In the genomic region with DNA sequence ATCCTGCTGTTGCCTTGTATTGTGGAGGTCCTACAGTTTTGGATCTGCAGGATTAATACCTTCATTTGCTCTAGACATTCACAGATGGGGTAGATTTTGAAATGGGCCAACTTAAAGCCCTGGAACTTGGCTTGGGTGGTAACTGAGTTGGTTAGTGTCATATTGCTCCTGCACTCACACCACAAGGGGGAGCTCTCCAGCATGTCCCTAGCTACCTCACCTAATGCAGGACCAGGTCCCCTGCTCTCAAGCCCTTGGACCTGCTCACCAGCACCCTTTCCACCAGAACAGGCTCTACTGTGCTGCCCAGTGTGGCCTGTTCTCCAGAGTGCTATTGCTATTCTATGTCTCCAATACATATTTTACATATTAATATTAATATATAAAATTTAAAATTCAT, we compare ENCODE assay signal across 20 mouse cellular contexts.
DNase-seq lines count a peak whose midpoint lies in the region; ATAC-seq and TF ChIP-seq lines count a peak whose summit lies in the region.
"Had no signal": no experiment of that assay in that cellular context is flagged by ENCODE, and none has a peak within 500 bp of the region (broad histone marks: within the 10 kb centered on the region; RNA-seq: fewer than 3 reads in every experiment).

No protein-coding gene starts in this region.

- no peak overlapping the region for H3K4me3 ChIP-seq in cerebellum, adult 2 months (replicated peaks; ENCODE audit: insufficient read depth, low read depth, low read length)
- no peak overlapping the region for H3K4me3 ChIP-seq in layer of hippocampus, adult 2 months
- H3K4me3 ChIP-seq in ES-E14 (ENCODE audit: insufficient read depth in 1 of 2, low read depth in 1 of 2, low read length in 2 of 2, poor library complexity in 1 of 2, severe bottlenecking in 1 of 2), result no peak overlapping the region
- no peak overlapping the region for H3K4me3 ChIP-seq in embryonic facial prominence, embryonic 10.5 days
- H3K4me3 ChIP-seq: liver, embryonic 15.5 days had no signal

- H3K4me1 ChIP-seq in cerebellum, adult 2 months (ENCODE audit: control insufficient read depth, insufficient read depth, low read length), result no peaks in the 10 kb centered on the region
- no peaks in the 10 kb centered on the region for H3K4me1 ChIP-seq in ES-E14 (ENCODE audit: control insufficient read depth in 2 of 2, insufficient read depth in 2 of 2, low read length in 2 of 2, poor library complexity in 1 of 2)
- H3K4me1 ChIP-seq in embryonic facial prominence, embryonic 10.5 days, result no peaks in the 10 kb centered on the region
- H3K4me1 ChIP-seq: liver, embryonic 15.5 days had no signal

- TF ChIP-seq CTCF in cerebellum, adult 2 months (IDR thresholded peaks at IDR 0.05; ENCODE audit: borderline replicate concordance, insufficient read depth, low read depth, low read length), result peak; percentile 16; the same call in 1 of the 2 replicates
- peak; percentile 53 for TF ChIP-seq CTCF in layer of hippocampus, adult 2 months (conservative IDR thresholded peaks at IDR 0.05)

- in situ Hi-C loops in ES-E14 (cut with MboI; ENCODE audit: low sequenced_read_pairs in 2 of 2, unreplicated experiment in 2 of 2), result no loop called here

- H3K36me3 ChIP-seq in ES-E14 (ENCODE audit: control insufficient read depth, insufficient read depth, low read length, poor library complexity, severe bottlenecking), result no peaks in the 10 kb centered on the region
- no peaks in the 10 kb centered on the region for H3K36me3 ChIP-seq in embryonic facial prominence, embryonic 10.5 days (replicated peaks)
- H3K36me3 ChIP-seq: liver, embryonic 15.5 days had no signal

- H3K9me3 ChIP-seq in ES-E14 (ENCODE audit: control insufficient read depth, insufficient read depth, low read depth, low read length), result no peaks in the 10 kb centered on the region
- H3K9me3 ChIP-seq in embryonic facial prominence, embryonic 10.5 days, result no peaks in the 10 kb centered on the region
- H3K9me3 ChIP-seq: liver, embryonic 15.5 days had no signal

- TF ChIP-seq POLR2A in cerebellum, adult 2 months (IDR thresholded peaks at IDR 0.05; ENCODE audit: borderline replicate concordance, insufficient read depth, low read length), result no peak

- ATAC-seq in cerebellum, adult (ENCODE audit: insufficient number of reproducible peaks, low FRiP score, low TSS enrichment), result no peak
- ATAC-seq: inflammation-experienced regulatory T-cells, adult 6 months; midbrain, embryonic 16.5 days had no signal

- no peak overlapping the region for H3K27ac ChIP-seq in cerebellum, adult 2 months (ENCODE audit: insufficient read depth, low read length)
- no peak overlapping the region for H3K27ac ChIP-seq in layer of hippocampus, adult 2 months
- no peak overlapping the region for H3K27ac ChIP-seq in ES-E14 (ENCODE audit: insufficient read depth, low read depth, low read length, poor library complexity, severe bottlenecking)
- H3K27ac ChIP-seq in embryonic facial prominence, embryonic 10.5 days (replicated peaks), result no peak overlapping the region
- H3K27ac ChIP-seq: kidney, postnatal 0 days; liver, embryonic 15.5 days; macrophage had no signal

- H3K27me3 ChIP-seq in cerebellum, adult 2 months (ENCODE audit: control insufficient read depth, insufficient read depth, low read length), result no peaks in the 10 kb centered on the region
- no peaks in the 10 kb centered on the region for H3K27me3 ChIP-seq in embryonic facial prominence, embryonic 10.5 days (replicated peaks; ENCODE audit: low read depth, poor library complexity, severe bottlenecking)
- H3K27me3 ChIP-seq: liver, embryonic 15.5 days had no signal

- no peak for DNase-seq in cerebellum, adult 2 months
- no peak for DNase-seq in layer of hippocampus, adult 2 months (ENCODE audit: low spot score in 2 of 2)
- DNase-seq in layer of hippocampus, postnatal 36 days, result no peak
- peak; percentile 7 for DNase-seq in ES-E14 (ENCODE audit: low read depth, low spot score)
- DNase-seq in embryonic facial prominence, embryonic 10.5 days (ENCODE audit: low spot score), result peak; percentile 10
- DNase-seq in urinary bladder, postnatal 36 days (ENCODE audit: low spot score in 2 of 2), result no peak
- no peak for DNase-seq in lung, adult 18-20 months
- DNase-seq: adrenal gland, postnatal 25 days; cerebellum, adult 11-12 months; heart, adult 18-20 months; layer of hippocampus, adult 9-11 months; left cerebral cortex, postnatal 4 days; right cerebral cortex, postnatal 25 days; thymus, adult 2 months had no signal

- H3K9ac ChIP-seq in ES-E14 (ENCODE audit: insufficient read depth, low read depth, low read length, poor library complexity, severe bottlenecking), result no peak overlapping the region
- H3K9ac ChIP-seq: liver, embryonic 15.5 days had no signal

TF ChIP-seq in ES-E14, 5 proteins besides CTCF, POLR2A, EP300 and RAD21:
- no peak for TF ChIP-seq MAFK (IDR thresholded peaks at IDR 0.05; ENCODE audit: insufficient read depth, low read depth, low read length)
- no peak for TF ChIP-seq ZC3H11A (IDR thresholded peaks at IDR 0.05; ENCODE audit: borderline replicate concordance, low read depth, low read length)
- TF ChIP-seq CHD2 (IDR thresholded peaks at IDR 0.05; ENCODE audit: low read depth, low read length), result no peak
- TF ChIP-seq ZNF384 (IDR thresholded peaks at IDR 0.05; ENCODE audit: low read depth, low read length), result no peak
- no peak for TF ChIP-seq HCFC1 (IDR thresholded peaks at IDR 0.05; ENCODE audit: borderline replicate concordance, insufficient read depth, low read length)

Comparison
In these comparisons a context has a peak if more than half of its experiments do, and no peak if none do; other contexts are left out.
1. DNase-seq: peak in ES-E14 (single experiment) and embryonic facial prominence, embryonic 10.5 days (single experiment); none in cerebellum, adult 2 months (0 of 2), layer of hippocampus, adult 2 months (0 of 2), layer of hippocampus, postnatal 36 days (0 of 2), urinary bladder, postnatal 36 days (0 of 2) and lung, adult 18-20 months (0 of 2).